Mouse (Mus musculus): ENCODE data around the gene Myh6. TPM values are rescaled to one million over a fixed set of nuclear protein-coding genes. Genes with fewer than 3 reads are reported as not detected.
A peak's percentile ranks its signal among the peaks of the same experiment; 100 is the strongest.

The Myh6 gene
- polyA plus RNA-seq, 1 experiment from 2014 or later: 179 TPM

DNA sequence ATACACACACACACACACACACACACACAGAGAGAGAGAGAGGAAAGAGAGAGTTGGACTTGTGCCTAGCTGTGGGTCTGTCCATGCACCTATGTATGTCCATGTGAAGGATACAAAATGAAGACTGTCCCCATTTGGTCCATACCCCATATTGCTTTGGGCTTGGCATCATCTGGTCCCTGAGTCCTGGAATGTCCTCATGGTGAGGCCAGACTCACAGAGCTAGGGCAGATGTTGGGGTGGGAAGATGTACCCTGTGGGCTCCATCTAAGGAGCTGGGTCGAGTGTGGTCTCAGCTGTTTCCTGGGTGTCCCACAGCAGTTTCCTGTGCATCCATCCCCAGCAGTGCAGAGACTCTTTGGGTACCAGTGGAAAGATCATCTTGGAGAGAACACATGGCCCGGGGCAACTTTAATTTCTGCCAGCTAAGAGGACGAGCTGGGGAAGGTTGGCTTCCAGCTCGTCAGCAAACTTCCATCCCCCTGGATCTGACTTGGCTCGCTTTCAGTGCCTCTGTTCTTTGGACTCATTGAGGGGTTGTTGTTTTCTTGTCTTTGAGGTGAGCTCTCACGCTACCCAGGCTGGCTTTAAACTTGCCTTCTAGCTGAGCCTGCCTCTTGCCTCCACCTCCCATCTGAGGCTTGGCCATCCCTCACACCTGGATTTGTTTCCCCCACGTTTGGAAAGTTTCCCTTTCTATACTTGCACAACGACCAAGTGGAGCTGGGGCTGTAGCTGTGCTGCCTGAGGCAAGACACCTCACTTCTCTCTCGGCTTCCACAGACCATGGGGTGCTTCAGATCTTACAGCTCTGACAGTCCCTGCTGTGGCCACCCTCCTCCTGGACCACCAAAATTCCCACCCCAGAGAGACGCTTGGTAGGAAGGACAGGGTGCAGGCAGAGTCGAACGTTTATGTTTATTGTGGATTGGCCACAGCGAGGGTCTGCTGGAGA is 25.4 kb downstream of the Myh6 start:
- Histone ChIP-seq H3K27ac (ENCODE audit: low read length) (no peak overlapping the region), H3K9ac (ENCODE audit: low read length) (no peak overlapping the region), H3K4me1 (replicated peaks; ENCODE audit: control insufficient read depth, insufficient read depth, low read length) (no peaks in the 10 kb centered on the region; the same call in 1 of the 2 replicates)

DNA sequence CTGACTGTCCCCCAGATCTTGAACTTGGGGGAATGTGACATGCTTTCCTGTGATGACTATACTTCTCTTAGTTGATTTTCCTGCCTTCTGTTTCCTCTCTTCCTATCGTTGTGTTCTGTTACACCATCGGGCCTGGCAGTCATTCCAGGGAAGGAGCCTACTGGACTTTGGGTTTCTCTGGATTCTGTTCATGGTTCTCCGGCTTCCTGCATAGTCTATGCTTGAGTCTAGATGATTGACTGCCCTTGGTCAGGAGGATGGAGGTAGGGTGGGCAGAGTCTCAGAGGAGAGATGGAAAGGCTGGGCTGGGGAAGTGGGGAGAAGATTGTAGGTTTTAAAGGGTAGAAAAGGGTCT is 26.6 kb downstream of the Myh6 start:
- Histone ChIP-seq H3K27ac (ENCODE audit: low read length) (no peak overlapping the region), H3K27me3 (ENCODE audit: control insufficient read depth, insufficient read depth, low read depth, low read length) (no peaks in the 10 kb centered on the region), H3K36me3 (ENCODE audit: control insufficient read depth, insufficient read depth, low read length) (no peaks in the 10 kb centered on the region), H3K4me3 (ENCODE audit: low read length) (no peak overlapping the region), H3K9me3 (ENCODE audit: control insufficient read depth, low read length) (no peaks in the 10 kb centered on the region), H3K4me1 (replicated peaks; ENCODE audit: control insufficient read depth, insufficient read depth, low read length) (no peaks in the 10 kb centered on the region; the same call in 1 of the 2 replicates), H3K9ac (ENCODE audit: low read length) (no peak overlapping the region), H3K4me2 (ENCODE audit: low read depth, low read length) (no peak overlapping the region)
- WGBS: 69% methylated on average over 3 of the region's 3 CpGs
- no peak for ATAC-seq (ENCODE audit: low read depth)

More for the DNA sequence above, 25.4 kb downstream of the Myh6 start:
- Histone ChIP-seq H3K36me3 (ENCODE audit: control insufficient read depth, insufficient read depth, low read length) (no peaks in the 10 kb centered on the region), H3K4me2 (ENCODE audit: low read depth, low read length) (no peak overlapping the region), H3K4me3 (ENCODE audit: low read length) (no peak overlapping the region), H3K27me3 (ENCODE audit: control insufficient read depth, insufficient read depth, low read depth, low read length) (no peaks in the 10 kb centered on the region), H3K9me3 (ENCODE audit: control insufficient read depth, low read length) (no peaks in the 10 kb centered on the region)
- no peak for ATAC-seq (ENCODE audit: low read depth)
- 52% methylated on average over 13 of the region's 13 CpGs for WGBS

DNA sequence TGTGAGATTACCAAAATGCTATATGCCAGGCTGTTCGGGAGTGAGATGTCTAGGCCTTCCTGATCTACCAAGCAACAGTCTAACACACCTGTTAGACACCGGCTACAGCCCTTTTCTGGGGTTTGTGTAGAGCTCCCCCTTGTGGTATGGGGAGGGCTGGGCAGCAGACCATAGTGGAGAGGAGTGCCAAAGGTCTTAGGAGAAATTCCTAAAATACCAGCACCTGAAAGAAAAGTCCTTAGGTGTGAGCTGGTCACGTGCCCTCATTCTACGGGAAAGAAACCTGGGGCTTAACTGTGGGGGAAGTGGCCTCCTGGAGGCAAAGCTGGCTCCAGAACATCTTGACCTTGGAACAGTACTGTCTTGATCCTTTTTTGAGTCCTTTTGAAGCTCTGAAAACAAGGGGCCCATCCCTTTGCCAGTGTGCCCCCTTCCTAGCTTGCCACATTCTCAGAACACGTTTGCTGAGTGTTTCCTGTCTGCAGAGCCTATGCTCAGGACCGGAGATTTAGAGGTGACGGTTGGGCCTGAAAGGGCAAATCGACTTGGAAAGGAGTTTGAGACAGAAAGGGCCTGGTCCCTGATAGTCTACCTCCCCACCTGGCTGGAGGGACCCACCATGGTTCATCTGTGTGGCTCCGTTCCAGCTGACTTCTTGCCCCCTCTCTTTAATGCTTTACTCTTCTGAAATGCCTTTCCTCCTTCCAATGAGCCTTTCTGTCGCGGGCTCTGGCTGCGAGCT is 27.1 kb downstream of the Myh6 start:
- no peaks in the 10 kb centered on the region for H3K36me3 ChIP-seq (ENCODE audit: control insufficient read depth, insufficient read depth, low read length)
- no peak overlapping the region for H3K27ac ChIP-seq (ENCODE audit: low read length)
- H3K27me3 ChIP-seq (ENCODE audit: control insufficient read depth, insufficient read depth, low read depth, low read length): no peaks in the 10 kb centered on the region
- no peak overlapping the region for H3K4me3 ChIP-seq (ENCODE audit: low read length)
- peak overlapping the region; percentile 17; the same call in 1 of the 2 replicates for H3K9ac ChIP-seq (ENCODE audit: low read length)
- H3K4me2 ChIP-seq (ENCODE audit: low read depth, low read length): no peak overlapping the region
- peak; percentile 80 for ATAC-seq (ENCODE audit: low read depth)
- WGBS: 33% methylated on average over 12 of the region's 12 CpGs
- no peaks in the 10 kb centered on the region; the same call in 1 of the 2 replicates for H3K4me1 ChIP-seq (replicated peaks; ENCODE audit: control insufficient read depth, insufficient read depth, low read length)
- H3K9me3 ChIP-seq (ENCODE audit: control insufficient read depth, low read length): no peaks in the 10 kb centered on the region

DNA sequence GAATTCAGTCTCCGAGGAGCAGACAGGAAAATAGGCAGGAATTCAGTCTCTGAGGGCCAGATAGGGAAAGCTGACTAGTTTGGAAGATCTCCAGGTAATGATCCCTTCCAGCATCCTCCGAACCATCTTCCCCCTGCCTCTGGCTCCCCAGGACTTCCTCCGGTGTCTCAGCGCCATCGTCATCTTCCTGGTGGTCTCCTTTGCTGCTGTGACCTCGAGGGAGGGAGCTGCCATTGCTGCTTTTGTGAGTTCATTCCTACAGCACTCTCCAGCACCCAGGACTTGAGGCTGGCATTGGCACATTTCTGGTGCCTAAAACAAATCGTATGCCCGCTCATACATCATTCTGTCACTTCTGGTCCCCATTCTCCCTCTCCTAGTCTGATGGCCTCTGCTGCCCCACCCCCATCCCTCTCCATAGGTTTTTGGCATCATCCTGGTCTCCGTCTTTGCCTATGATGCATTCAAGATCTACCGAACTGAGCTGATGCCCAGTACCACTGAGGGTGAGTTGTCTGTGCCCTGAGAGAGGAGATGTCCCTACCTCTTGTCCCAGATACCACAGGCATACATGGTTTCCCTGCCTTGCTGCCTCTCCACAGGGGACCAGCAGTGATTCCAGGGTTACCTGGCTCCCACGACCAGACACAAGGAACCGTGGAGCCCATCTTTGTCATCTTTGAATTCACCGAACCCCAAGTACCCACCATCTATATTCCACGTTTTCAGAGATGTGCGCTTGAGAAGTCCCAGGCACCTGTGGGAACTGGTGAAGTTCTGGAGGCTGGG is 28.1 kb downstream of the Myh6 start:
- no peaks in the 10 kb centered on the region for H3K9me3 ChIP-seq (ENCODE audit: control insufficient read depth, low read length)
- H3K27ac ChIP-seq (ENCODE audit: low read length): no peak overlapping the region
- H3K4me2 ChIP-seq (ENCODE audit: low read depth, low read length): no peak overlapping the region
- no peak overlapping the region for H3K4me3 ChIP-seq (ENCODE audit: low read length)
- no peaks in the 10 kb centered on the region for H3K27me3 ChIP-seq (ENCODE audit: control insufficient read depth, insufficient read depth, low read depth, low read length)
- no peak for ATAC-seq (ENCODE audit: low read depth)
- no peaks in the 10 kb centered on the region; the same call in 1 of the 2 replicates for H3K4me1 ChIP-seq (replicated peaks; ENCODE audit: control insufficient read depth, insufficient read depth, low read length)
- WGBS: 71% methylated on average over 15 of the region's 15 CpGs
- no peaks in the 10 kb centered on the region for H3K36me3 ChIP-seq (ENCODE audit: control insufficient read depth, insufficient read depth, low read length)
- 0 out of 2 replicates have a peak overlapping the region, but pooled peaks have one; percentile 15 for H3K9ac ChIP-seq (ENCODE audit: low read length)

DNA sequence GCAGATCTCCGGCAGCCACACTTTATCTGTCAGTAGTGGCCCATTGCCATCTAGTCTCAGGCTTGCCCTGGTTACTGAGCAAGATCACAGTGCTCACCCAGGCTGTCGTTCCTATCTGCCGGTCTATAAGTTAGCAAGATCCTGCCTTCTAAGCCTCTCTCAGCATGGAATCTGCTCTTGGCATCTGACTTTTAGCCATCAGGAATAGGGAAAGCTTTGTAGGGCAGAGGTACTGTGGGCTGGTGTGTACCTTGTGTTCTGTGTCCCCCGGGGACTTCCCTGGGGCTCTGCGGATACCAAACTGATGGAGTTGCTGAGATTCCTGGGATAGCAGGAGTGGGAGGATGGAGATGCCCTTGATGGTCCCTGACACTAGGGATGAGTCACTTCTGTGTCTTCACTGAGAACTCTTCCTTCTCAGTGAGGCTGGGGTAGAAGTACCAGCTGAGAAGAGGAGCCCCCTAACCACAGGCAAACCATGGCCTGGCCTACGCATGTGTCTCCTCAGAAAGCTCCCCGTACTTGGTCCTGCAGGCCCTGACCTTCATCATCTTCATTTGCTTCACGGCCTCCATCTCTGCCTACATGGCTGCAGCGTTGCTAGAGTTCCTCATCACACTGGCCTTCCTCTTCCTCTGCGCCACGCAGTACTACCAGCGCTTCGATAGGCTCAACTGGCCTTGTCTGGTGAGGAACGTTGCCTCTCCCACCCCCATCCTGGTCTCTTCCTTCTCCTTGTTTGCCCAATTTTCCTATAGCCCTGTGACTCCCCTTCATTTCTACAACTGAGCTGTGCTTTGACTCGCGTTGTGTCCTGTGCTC is 29.2 kb downstream of the Myh6 start:
- Histone ChIP-seq H3K4me1 (replicated peaks; ENCODE audit: control insufficient read depth, insufficient read depth, low read length) (peaks cover 3% of the 10 kb centered on the region; the same call in 1 of the 2 replicates), H3K27ac (ENCODE audit: low read length) (no peak overlapping the region)
- WGBS: 85% methylated on average over 16 of the region's 16 CpGs

DNA sequence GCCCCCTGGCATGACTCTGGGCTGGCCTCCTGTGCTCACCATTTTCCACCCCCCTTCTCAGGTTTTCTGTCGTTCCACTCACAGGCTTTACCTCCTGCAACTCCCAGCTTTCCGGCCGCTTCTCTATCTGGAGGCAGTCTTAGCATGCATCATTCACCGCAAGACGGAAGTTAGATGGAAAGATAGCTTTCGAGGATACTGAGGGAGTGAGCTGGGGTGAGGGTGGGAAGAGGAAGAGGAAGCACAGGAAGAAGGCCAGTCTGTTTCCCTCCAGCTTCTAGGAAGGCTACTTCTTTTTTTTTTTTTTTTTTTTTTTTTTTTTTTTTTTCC is 29.9 kb downstream of the Myh6 start:
- Histone ChIP-seq H3K4me2 (ENCODE audit: low read depth, low read length) (no peak overlapping the region), H3K4me1 (replicated peaks; ENCODE audit: control insufficient read depth, insufficient read depth, low read length) (peaks cover 3% of the 10 kb centered on the region; the same call in 1 of the 2 replicates), H3K9ac (ENCODE audit: low read length) (no peak overlapping the region), H3K4me3 (ENCODE audit: low read length) (no peak overlapping the region), H3K36me3 (ENCODE audit: control insufficient read depth, insufficient read depth, low read length) (no peaks in the 10 kb centered on the region), H3K27ac (ENCODE audit: low read length) (no peak overlapping the region), H3K27me3 (ENCODE audit: control insufficient read depth, insufficient read depth, low read depth, low read length) (no peaks in the 10 kb centered on the region), H3K9me3 (ENCODE audit: control insufficient read depth, low read length) (no peaks in the 10 kb centered on the region)
- 48% methylated on average over 6 of the region's 6 CpGs for WGBS
- no peak for ATAC-seq (ENCODE audit: low read depth)

More for the DNA sequence above, 29.2 kb downstream of the Myh6 start:
- Histone ChIP-seq H3K4me3 (ENCODE audit: low read length) (no peak overlapping the region), H3K9me3 (ENCODE audit: control insufficient read depth, low read length) (no peaks in the 10 kb centered on the region), H3K9ac (ENCODE audit: low read length) (no peak overlapping the region), H3K27me3 (ENCODE audit: control insufficient read depth, insufficient read depth, low read depth, low read length) (no peaks in the 10 kb centered on the region), H3K4me2 (ENCODE audit: low read depth, low read length) (no peak overlapping the region), H3K36me3 (ENCODE audit: control insufficient read depth, insufficient read depth, low read length) (no peaks in the 10 kb centered on the region)
- ATAC-seq (ENCODE audit: low read depth): no peak

DNA sequence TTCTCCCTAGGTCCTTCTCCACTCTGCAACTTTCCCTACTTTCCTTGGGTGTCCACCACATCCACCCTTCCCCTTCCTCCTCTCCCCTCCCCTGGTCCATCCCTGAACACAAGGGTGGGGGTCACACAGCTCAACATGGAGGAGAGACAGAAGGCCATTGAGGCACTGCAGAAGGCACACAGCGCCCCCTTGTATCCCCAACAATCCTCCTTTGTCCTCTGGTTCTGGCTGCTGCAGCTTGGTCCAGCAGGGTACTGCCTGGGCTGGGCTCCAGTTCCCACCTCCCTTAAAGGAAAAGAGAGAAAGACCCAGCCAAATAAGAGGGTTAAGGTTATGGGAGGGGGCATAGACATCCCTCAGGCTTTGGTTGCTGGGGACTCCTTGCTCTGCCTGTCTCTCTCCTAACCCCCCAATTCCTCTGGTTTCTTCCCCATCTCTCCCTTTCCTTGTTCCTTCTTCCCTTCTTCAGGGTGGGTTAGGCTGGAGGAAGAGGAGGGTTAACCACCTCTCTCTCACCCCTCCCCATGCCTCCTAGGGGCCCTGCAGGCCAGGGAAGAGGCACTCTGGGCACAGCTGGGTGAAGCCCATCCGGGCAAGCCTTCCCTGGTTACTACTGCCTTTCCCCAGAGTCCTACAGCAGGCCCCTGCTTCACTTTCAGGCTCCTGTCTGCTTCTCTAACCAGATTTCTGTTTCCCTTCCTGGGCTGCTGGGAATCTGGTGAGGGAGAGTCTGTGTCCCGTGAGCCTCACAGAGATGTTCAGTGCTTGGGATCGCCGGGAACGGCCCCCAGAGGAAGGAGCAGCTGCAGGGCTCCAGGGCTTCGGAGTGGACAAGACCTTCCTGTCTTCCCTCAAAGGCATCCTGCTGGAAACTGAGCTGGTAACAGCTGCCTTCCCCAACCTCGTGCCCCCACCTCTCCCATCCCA is 30.6 kb downstream of the Myh6 start, which contains the start of gene Cmtm5:
Cmtm5 (plus strand) TSS at position 358 of the 927 bp plus-strand sequence.
- Histone ChIP-seq H3K9ac (ENCODE audit: low read length) (0 out of 2 replicates have a peak within 1 kb of the TSS, but pooled peaks have one; percentile 4), H3K36me3 (ENCODE audit: control insufficient read depth, insufficient read depth, low read length) (no peaks in the 10 kb centered on the region), H3K4me2 (ENCODE audit: low read depth, low read length) (no peak within 1 kb of the TSS), H3K4me3 (ENCODE audit: low read length) (no peak within 1 kb of the TSS), H3K27ac (ENCODE audit: low read length) (no peak within 1 kb of the TSS), H3K9me3 (ENCODE audit: control insufficient read depth, low read length) (no peaks in the 10 kb centered on the region), H3K27me3 (ENCODE audit: control insufficient read depth, insufficient read depth, low read depth, low read length) (no peaks in the 10 kb centered on the region), H3K4me1 (replicated peaks; ENCODE audit: control insufficient read depth, insufficient read depth, low read length) (peaks cover 3% of the 10 kb centered on the region; the same call in 1 of the 2 replicates)
- no peak for ATAC-seq (ENCODE audit: low read depth)
- 36% methylated on average over 8 of the region's 8 CpGs for WGBS

All from lung, embryonic 16.5 days (tissue).